Mouse (Mus musculus) hindbrain, embryonic 14.5 days (tissue): ENCODE results near the gene Nup210l. TPM values are rescaled to one million over a fixed set of nuclear protein-coding genes. Genes with fewer than 3 reads are reported as not detected.

Experiments used
- ATAC-seq: fragments of 200-750 bp; cut with Nextera tagmentation; 2 replicates; pipeline ENCODE4 v1.8.0; 2017; ENCODE audit warnings: moderate number of reproducible peaks, mild to moderate bottlenecking, moderate TSS enrichment, moderate library complexity; ENCODE audit not compliant: low FRiP score
- DNase-seq: peaks from one replicate; pipeline ENCODE4 v3.0.0-alpha.2; 2015; ENCODE audit warnings: low spot score
- H3K27ac ChIP-seq: fragments of 300-500 bp; sonication (generic); 2 replicates; pipeline ENCODE4 v1.5.1; 2014; ENCODE audit warnings: mild to moderate bottlenecking, moderate library complexity
- H3K27me3 ChIP-seq: fragments of 300-500 bp; sonication (generic); 2 replicates; pipeline ENCODE4 v1.6.1; 2014; ENCODE audit warnings: mild to moderate bottlenecking, low read length, mixed read lengths; ENCODE audit not compliant: control insufficient read depth, insufficient read depth
- H3K36me3 ChIP-seq: fragments of 300-500 bp; sonication (generic); replicated peaks from 2 replicates; pipeline ENCODE4 v1.6.1; 2014; ENCODE audit not compliant: control insufficient read depth, insufficient read depth
- H3K4me1 ChIP-seq: fragments of 300-500 bp; sonication (generic); replicated peaks from 2 replicates; pipeline ENCODE4 v1.6.1; 2014; ENCODE audit warnings: antibody characterized with exemption, low read length, mixed read lengths; ENCODE audit not compliant: control insufficient read depth, insufficient read depth
- H3K4me2 ChIP-seq: fragments of 300-500 bp; sonication (generic); replicated peaks from 2 replicates; pipeline ENCODE4 v1.6.1; 2014; ENCODE audit warnings: mild to moderate bottlenecking, moderate library complexity
- H3K4me3 ChIP-seq: fragments of 300-500 bp; sonication (generic); replicated peaks from 2 replicates; pipeline ENCODE4 v1.5.1; 2014; ENCODE audit warnings: mild to moderate bottlenecking, low read length
- H3K9ac ChIP-seq: fragments of 300-500 bp; sonication (generic); 2 replicates; pipeline ENCODE4 v1.6.1; 2014
- H3K9me3 ChIP-seq: fragments of 300-500 bp; sonication (generic); 2 replicates; pipeline ENCODE4 v1.6.1; 2016; ENCODE audit warnings: low read length; ENCODE audit not compliant: control insufficient read depth
- WGBS: fragments of 180-500 bp; shearing (Covaris S2); extraction: QIAGEN DNeasy Blood & Tissue Kit; methylation state at CpG from one replicate; pipeline ENCODE4 v1.1.7; 2014; 5-methylcytosine and 5-hydroxymethylcytosine counted together
- microRNA counts: library from miRNA; unstranded; fragments of <30 nt; microRNA quantifications from one replicate; lab custom pipeline; 2016
- microRNA-seq: library from miRNA; unstranded; fragments of <30 nt; microRNA quantifications from one replicate; pipeline ENCODE4, GENCODE M21; 2016
- polyA plus RNA-seq: library from polyadenylated mRNA; unstranded; fragments of >200 nt; fragmentation: Nextera tagmentation; extraction: Ambion mirVana; gene quantifications from 2 replicates; pipeline ENCODE4 v1.2.1, GENCODE M21; 2014

Nup210l gene
- polyA plus RNA-seq, 1 experiment from 2014 or later = 0.35 TPM

DNA sequence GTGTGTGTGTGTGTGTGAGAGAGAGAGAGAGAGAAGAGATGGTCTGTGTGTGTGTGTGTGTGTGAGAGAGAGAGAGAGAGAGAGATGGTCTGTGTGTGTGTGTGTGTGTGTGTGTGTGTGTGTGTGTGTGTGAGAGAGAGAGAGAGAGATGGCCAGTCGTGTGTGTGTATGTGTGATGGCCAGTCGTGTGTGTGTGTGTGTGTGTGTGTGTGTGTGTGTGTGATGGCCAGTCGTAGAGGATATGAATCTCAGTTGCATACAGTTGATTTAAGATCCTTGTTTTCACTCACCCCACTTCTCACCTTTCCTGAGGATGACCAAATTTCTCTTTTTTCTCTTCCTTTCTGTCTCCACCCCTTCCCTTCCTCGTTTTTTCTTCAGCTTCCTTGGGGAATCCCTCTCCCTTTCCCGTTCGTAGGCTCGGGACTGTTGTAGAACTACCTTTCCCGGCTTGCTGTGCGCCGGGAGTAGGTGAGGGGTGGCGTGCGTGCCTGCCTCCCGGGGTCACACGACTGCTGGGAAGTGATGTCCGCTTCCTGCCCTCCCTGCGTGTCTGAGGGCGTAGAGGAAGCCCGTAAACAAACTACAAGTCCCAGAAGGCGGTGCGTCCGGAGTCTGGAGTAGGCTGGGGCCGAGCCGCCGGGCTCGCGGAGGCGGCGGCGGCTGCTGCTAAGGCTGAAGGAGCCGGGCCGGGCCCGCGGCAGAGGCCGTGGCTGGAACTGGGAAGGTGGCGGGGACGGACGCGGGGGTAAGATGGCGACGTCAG is 149.9 kb downstream of the Nup210l start, which contains the start of gene Crtc2:
Gene Crtc2 (plus strand): TSS at position 511 of the 766 bp plus-strand sequence.
- Histone ChIP-seq H3K4me2 (peak within 1 kb of the TSS; percentile 90), H3K27me3 (no peaks in the 10 kb centered on the region), H3K4me3 (peak within 1 kb of the TSS; percentile 81), H3K36me3 (peaks cover 39% of the 10 kb centered on the region), H3K4me1 (peaks cover 18% of the 10 kb centered on the region), H3K27ac (peak within 1 kb of the TSS; percentile 55), H3K9ac (peak within 1 kb of the TSS; percentile 92), H3K9me3 (no peaks in the 10 kb centered on the region)
- WGBS = 1% methylated on average over 40 of the region's 40 CpGs
- DNase-seq (peak; percentile 93), ATAC-seq (peak; percentile 97)

DNA sequence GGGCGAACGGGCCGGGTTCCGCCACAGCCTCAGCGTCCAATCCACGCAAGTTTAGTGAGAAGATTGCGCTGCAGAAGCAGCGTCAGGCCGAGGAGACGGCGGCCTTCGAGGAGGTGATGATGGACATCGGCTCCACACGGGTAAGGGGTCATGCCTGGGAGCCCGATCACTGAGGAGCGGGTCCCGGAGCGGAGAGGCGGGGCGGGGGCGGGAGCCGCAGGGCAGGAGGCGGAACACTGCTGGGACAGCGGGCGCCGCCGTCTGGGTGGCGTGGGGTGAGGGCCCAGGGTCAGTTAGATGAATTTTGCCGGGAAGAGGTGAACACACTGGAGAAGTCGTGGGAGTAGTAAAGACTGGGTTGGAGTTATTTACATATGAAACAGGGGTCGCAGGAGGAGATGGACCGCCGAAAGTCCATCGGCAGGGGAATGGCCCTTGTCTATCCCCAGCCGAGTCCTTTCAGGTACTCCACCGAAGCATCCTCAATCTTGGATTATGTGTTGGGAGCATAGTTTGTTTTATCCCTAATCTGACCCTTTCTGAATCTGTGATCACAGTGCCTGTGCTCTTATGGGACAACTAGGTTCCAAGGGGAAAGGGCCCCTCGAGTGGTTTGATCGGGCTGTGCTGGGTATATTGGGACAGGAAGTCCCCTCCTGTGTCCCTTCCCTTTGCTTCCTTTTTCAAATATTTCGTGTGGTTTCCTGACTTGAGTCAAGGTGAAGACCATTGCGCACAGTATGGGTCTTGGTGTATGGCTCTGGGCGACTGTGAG is 150.7 kb downstream of the Nup210l start:
- Histone ChIP-seq H3K4me2 (peak overlapping the region; percentile 90), H3K9ac (peak overlapping the region; percentile 92), H3K27ac (peak overlapping the region; percentile 52), H3K9me3 (no peaks in the 10 kb centered on the region), H3K4me1 (peaks cover 17% of the 10 kb centered on the region), H3K4me3 (peak overlapping the region; percentile 81), H3K36me3 (peaks cover 44% of the 10 kb centered on the region), H3K27me3 (no peaks in the 10 kb centered on the region)
- ATAC-seq (peak; percentile 59), DNase-seq (no peak)
- under 1% methylated on average over 37 of the region's 41 CpGs for WGBS

DNA sequence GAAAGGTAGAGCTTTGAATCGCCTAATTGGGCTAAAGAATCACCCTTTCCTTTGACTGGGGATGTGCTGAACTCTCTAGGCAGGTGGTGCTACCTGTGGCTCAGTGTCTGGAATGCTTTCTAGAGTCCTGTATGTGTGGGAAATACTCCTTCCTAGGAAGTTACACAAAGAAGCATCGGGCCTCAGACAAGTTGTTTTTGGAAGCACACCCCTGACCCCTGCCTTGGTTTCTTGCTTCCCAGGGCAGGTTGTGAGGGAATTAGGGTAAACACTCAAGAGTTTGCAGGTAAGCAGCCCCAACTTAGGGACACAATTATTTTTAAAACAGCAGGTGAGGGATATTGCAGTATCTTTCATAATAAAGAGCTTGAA is 151.2 kb downstream of the Nup210l start:
- DNase-seq (no peak), ATAC-seq (no peak)
- peaks cover 48% of the 10 kb centered on the region for H3K36me3 ChIP-seq
- H3K4me1 ChIP-seq = peaks cover 17% of the 10 kb centered on the region
- H3K9ac ChIP-seq = peak overlapping the region; percentile 92
- 18% methylated on average over 2 of the region's 2 CpGs for WGBS
- peak overlapping the region; percentile 90 for H3K4me2 ChIP-seq
- no peaks in the 10 kb centered on the region for H3K27me3 ChIP-seq
- no peaks in the 10 kb centered on the region for H3K9me3 ChIP-seq
- no peak overlapping the region for H3K27ac ChIP-seq
- peak overlapping the region; percentile 81 for H3K4me3 ChIP-seq

DNA sequence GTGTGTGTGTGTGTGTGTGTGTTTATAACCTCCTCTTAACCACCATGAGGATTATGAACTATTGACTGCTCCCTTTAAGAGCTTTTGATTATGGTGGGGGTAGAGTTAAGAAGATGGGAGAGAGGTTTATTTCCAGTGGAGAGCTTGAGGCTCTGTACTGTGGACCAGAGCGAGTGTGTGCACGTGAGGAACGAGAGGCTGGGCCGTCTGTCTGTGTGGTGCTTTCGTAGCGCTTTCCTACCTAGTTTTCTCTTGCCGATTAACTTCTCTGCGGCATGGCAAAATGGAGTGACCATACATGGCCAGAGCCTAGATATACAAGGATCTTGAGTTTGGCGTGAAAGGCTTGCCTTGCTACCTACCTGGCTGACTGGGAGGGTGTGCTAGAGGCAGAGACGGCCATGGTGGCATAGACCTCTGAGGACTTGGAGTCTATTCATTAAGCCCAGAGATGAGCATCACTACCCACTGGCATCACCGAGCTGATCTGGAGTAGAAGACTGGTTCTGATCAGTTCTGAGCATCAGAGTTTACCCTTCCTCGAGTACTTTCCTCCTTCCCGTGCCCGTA is 151.9 kb downstream of the Nup210l start:
- Histone ChIP-seq H3K36me3 (peaks cover 49% of the 10 kb centered on the region), H3K27ac (no peak overlapping the region), H3K9me3 (no peaks in the 10 kb centered on the region), H3K9ac (no peak overlapping the region), H3K4me2 (peak overlapping the region; percentile 90), H3K27me3 (no peaks in the 10 kb centered on the region), H3K4me1 (peaks cover 17% of the 10 kb centered on the region), H3K4me3 (peak overlapping the region; percentile 81; the same call in 1 of the 2 replicates)
- ATAC-seq = no peak
- WGBS = 96% methylated on average over 14 of the region's 14 CpGs
- no peak for DNase-seq

DNA sequence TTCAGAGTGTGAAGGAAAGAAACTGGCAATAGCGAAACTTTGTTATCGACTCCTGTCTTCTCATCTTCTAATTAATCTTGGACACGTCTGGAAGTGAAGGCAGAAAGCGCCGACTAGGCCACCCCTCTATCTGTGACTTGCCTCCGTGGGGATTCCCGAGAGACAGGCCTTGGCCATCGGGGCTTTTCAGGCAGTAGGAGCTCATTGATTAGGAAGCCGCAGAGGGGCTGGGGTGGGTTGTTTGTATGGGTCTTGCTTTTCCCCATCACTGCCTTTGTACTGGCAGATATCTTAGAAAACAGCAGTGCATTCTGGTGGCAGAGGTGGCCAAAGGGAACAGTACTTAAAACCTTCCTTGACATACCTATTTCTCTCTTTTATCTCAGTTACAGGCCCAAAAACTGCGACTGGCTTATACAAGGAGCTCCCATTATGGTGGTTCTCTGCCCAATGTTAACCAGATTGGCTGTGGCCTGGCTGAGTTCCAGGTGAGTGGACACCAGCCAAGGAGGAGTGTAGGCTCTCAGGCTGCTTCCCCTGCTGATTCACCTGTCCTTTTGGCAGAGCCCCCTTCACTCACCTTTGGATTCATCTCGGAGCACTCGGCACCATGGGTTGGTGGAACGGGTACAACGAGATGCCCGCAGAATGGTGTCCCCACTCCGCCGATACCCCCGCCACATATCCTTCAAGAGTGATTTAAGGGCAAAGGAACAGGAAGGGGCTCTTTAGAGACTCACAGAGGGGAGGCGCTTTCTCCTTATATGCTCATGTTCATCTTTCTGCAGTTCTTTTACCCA is 153.0 kb downstream of the Nup210l start:
- no peak overlapping the region for H3K27ac ChIP-seq
- no peaks in the 10 kb centered on the region for H3K27me3 ChIP-seq
- WGBS = 90% methylated on average over 19 of the region's 19 CpGs
- DNase-seq = no peak
- H3K4me3 ChIP-seq = no peak overlapping the region
- H3K9me3 ChIP-seq = no peaks in the 10 kb centered on the region
- ATAC-seq = no peak
- H3K9ac ChIP-seq = no peak overlapping the region
- peaks cover 50% of the 10 kb centered on the region for H3K36me3 ChIP-seq
- no peak overlapping the region for H3K4me2 ChIP-seq
- peaks cover 17% of the 10 kb centered on the region for H3K4me1 ChIP-seq

DNA sequence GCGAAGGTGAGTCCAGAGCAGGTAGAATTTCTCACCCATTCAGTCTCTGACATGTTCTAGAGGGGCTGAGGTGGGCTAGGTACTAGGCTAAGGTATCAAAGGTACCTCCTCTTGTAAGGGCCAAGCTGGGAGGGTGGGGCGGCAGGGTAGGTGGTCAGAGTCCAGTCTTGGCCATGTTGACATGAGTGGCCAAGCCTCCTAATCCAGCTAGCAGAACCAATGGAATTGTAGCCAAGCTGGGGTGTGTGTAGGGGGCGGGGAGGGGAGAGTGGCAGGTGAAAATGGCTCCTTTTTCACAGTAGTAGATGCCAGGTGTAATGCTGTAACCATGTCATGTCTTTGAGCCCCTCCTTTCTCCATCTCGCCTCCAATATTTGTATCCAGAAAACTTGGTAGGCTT is 154.6 kb downstream of the Nup210l start:
- Histone ChIP-seq H3K27me3 (no peaks in the 10 kb centered on the region), H3K9ac (no peak overlapping the region), H3K4me2 (no peak overlapping the region), H3K36me3 (peaks cover 66% of the 10 kb centered on the region), H3K4me1 (peaks cover 17% of the 10 kb centered on the region), H3K4me3 (no peak overlapping the region), H3K27ac (no peak overlapping the region), H3K9me3 (no peaks in the 10 kb centered on the region)
- ATAC-seq = no peak
- 88% methylated on average over 4 of the region's 4 CpGs for WGBS
- DNase-seq = no peak

MicroRNAs within 50 kb of the gene (microRNA counts, 519-probe panel; counts per million panel counts)
- microRNA mmu-miR-190b (lab: Ali Mortazavi, UCI) = 4,860 counts per million, percentile 49 among the panel's probes with 10 or more counts

Small RNA genes within 50 kb of the gene (microRNA-seq; reads per million reads assigned to microRNA genes)
- gene Mir190b = 17.6 reads per million, percentile 35 among the genes with 10 or more reads in this experiment

Other genes with a start within 250 kb of the Nup210l start
- 0.83 and 1.0 TPM in 2 replicates for gene Il6ra, start 190.9 kb upstream of the Nup210l start, polyA plus RNA-seq
- gene Atp8b2, start 140.6 kb upstream of the Nup210l start, polyA plus RNA-seq = 12.9 and 15.1 TPM in 2 replicates
- 105 and 108 TPM in 2 replicates for gene Hax1, start 105.4 kb upstream of the Nup210l start, polyA plus RNA-seq
- gene 4933434E20Rik, start 52.5 kb upstream of the Nup210l start, polyA plus RNA-seq = 200 and 225 TPM in 2 replicates
- 140 and 148 TPM in 2 replicates for gene Ubap2l, start 51.5 kb upstream of the Nup210l start, polyA plus RNA-seq
- gene Tpm3, start 31.5 kb upstream of the Nup210l start, polyA plus RNA-seq = 313 and 339 TPM in 2 replicates
- gene Rps27, start 109.5 kb downstream of the Nup210l start, polyA plus RNA-seq = 911 and 1,154 TPM in 2 replicates
- 11.9 and 13.3 TPM in 2 replicates for gene Rab13, start 109.6 kb downstream of the Nup210l start, polyA plus RNA-seq
- 102 and 103 TPM in 2 replicates for gene Jtb, start 127.5 kb downstream of the Nup210l start, polyA plus RNA-seq
- 1.8 and 1.9 TPM in 2 replicates for gene Creb3l4, start 139.4 kb downstream of the Nup210l start, polyA plus RNA-seq
- gene Slc39a1, start 144.0 kb downstream of the Nup210l start, polyA plus RNA-seq = 42.9 and 48.0 TPM in 2 replicates
- 10.1 and 10.5 TPM in 2 replicates for gene Crtc2, start 150.0 kb downstream of the Nup210l start, polyA plus RNA-seq
- gene Dennd4b, start 161.1 kb downstream of the Nup210l start, polyA plus RNA-seq = 7.1 and 8.9 TPM in 2 replicates
- gene Gatad2b, start 189.0 kb downstream of the Nup210l start, polyA plus RNA-seq = 12.3 and 14.7 TPM in 2 replicates